Mouse (Mus musculus): ENCODE measurements around the gene Arrdc5.

DNA sequence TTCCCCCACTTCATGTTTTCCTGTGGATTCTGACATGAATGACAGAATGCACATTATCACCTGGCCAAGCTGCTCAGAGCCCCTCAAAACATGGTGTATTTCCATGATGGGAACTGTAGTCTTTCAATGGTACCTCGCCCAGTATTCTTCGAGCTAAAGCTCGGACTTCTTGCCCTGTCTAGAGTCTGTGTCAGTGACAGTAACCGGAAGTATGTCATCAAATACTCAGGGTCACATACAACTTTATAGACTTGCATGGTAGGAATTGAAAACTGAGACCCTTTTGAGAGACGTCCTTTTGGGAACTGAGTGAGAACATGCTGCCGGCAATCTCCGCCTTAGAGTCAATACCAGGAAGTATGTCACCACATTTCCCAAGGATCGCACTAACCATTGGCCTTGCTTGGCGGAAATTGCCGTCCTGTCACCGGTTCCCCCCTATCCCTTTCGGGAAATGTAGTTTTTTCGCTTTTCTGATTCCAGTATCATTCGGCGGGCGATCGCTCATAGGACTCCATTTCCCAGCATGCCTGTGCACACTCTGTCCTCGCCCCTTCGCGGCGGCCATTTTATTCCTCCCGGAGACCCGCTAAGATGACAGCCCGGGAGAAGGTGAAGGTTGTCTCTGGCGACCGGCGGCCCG, 43.7 kb downstream of the Arrdc5 start, which contains the start of gene Fem1a:
- TF ChIP-seq CTCF (IDR thresholded peaks at IDR 0.05): no peak
- peak; percentile 60 for TF ChIP-seq EP300 (IDR thresholded peaks at IDR 0.05)

Data from lung, postnatal 0 days (tissue).